Mouse (Mus musculus) large intestine, adult 2 months (tissue): ENCODE data around the gene Samd8. TPM values are rescaled to one million over a fixed set of nuclear protein-coding genes. Genes with fewer than 3 reads are reported as not detected.

Experiments
- polyA plus RNA-seq: library from polyadenylated mRNA; depleted of rRNA; stranded (reverse); fragments of >200 nt; gene quantifications from 2 replicates; pipeline ENCODE4 v1.2.3, GENCODE M21; 2012; rRNA removed

Gene Samd8
- polyA plus RNA-seq, 1 experiment = 7.0 TPM

Other genes starting within 250 kb of the Samd8 start
- not detected in 2 replicates for gene Dupd1, start 36.0 kb upstream of the Samd8 start, polyA plus RNA-seq
- 0.22 and 1.2 TPM in 2 replicates for gene Dusp13, start 650 bp downstream of the Samd8 start, polyA plus RNA-seq
- 230 and 340 TPM in 2 replicates for gene Vdac2, start 74.7 kb downstream of the Samd8 start, polyA plus RNA-seq
- gene Comtd1, start 98.4 kb downstream of the Samd8 start, polyA plus RNA-seq = 53.3 and 71.5 TPM in 2 replicates
- 6.8 and 7.0 TPM in 2 replicates for gene Zfp503, start 239.1 kb downstream of the Samd8 start, polyA plus RNA-seq